Mouse (Mus musculus) megakaryocyte, embryonic 14.5 days (primary cell): ENCODE measurements around the gene Anln.

ENCODE experiments used
- FLI1 ChIP-seq: IDR thresholded peaks from 2 replicates; pipeline ENCODE4 v1.6.1; 2012; ENCODE audit warnings: low read length, inconsistent platforms, mixed read lengths
- GATA1 ChIP-seq: IDR thresholded peaks from 3 replicates; pipeline ENCODE4 v1.6.1; 2012; ENCODE audit warnings: mixed read lengths, low read length, inconsistent platforms, borderline replicate concordance

DNA sequence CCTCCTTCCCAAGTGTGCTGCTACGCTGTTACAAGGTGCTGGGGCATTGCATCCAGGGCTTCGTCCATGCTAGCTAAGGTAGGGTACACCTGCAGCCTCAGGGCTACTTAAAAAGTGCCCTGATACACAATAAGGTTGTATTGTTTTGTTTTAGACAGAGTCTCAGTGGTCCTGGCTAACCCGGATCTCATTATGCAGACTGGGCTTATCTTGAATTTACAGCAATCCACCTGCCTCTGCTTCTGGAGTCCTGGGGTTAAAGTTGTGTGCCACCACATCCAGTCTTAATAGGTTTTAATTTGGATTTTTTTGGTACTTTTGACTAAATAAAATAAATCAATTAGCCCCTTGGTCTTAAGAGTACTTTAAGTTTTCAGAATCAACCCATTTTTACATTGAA, 30.9 kb upstream of the Anln start:
- TF ChIP-seq GATA1 (no peak), FLI1 (no peak)
